Mouse (Mus musculus): ENCODE results near the gene Gna14. TPM values are rescaled to one million over a fixed set of nuclear protein-coding genes. Genes with fewer than 3 reads are reported as not detected.

The Gna14 gene
- polyA plus RNA-seq, 1 experiment, result 3.4 TPM

- Histone ChIP-seq H3K4me3 (ENCODE audit: control insufficient read depth, insufficient read depth, low read length) (no peak overlapping the region), H3K36me3 (ENCODE audit: control insufficient read depth, insufficient read depth, low read length) (no peaks in the 10 kb centered on the region), H3K27ac (ENCODE audit: control insufficient read depth, insufficient read depth, low read length) (no peak overlapping the region), H3K4me1 (replicated peaks; ENCODE audit: control insufficient read depth, insufficient read depth, low read length) (no peaks in the 10 kb centered on the region), H3K27me3 (ENCODE audit: control insufficient read depth, insufficient read depth, low read length) (no peaks in the 10 kb centered on the region; the same call in 1 of the 2 replicates)
- TF ChIP-seq POLR2A (IDR thresholded peaks at IDR 0.05; ENCODE audit: control insufficient read depth, extremely low read depth, insufficient read depth, low read length, poor library complexity) (no peak), CTCF (IDR thresholded peaks at IDR 0.05; ENCODE audit: borderline replicate concordance, control insufficient read depth, extremely low read depth, insufficient read depth, low read length, poor library complexity) (no peak)
- no peak for DNase-seq
- 64% methylated on average over 2 of the region's 2 CpGs for WGBS
Observed at GRCm38 (mm10) chr19:16511081-16511420, 75.5 kb downstream of the Gna14 start.

DNA sequence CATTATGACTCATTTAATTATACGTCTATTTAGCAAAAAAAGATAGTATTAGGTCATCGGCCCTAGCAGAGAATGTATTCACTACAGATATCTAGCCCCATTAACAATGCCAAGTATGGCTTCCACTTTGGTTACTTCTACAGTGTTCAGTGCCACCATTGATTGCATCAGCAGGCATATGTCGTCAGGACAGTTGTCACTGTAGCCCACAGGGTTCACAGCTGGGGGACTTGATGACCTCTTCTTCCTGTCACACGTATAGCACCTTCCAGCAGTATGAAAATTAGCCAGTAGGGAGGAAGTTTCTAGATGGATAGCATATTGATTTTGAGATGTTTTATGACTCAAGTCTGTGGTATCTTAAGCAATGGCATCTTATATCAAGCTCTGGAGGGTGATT is 78.6 kb downstream of the Gna14 start:
- TF ChIP-seq CTCF (IDR thresholded peaks at IDR 0.05; ENCODE audit: borderline replicate concordance, control insufficient read depth, extremely low read depth, insufficient read depth, low read length, poor library complexity) (no peak), POLR2A (IDR thresholded peaks at IDR 0.05; ENCODE audit: control insufficient read depth, extremely low read depth, insufficient read depth, low read length, poor library complexity) (no peak)
- H3K27me3 ChIP-seq (ENCODE audit: control insufficient read depth, insufficient read depth, low read length), result no peaks in the 10 kb centered on the region
- no peaks in the 10 kb centered on the region for H3K36me3 ChIP-seq (ENCODE audit: control insufficient read depth, insufficient read depth, low read length)
- DNase-seq, result no peak
- H3K4me3 ChIP-seq (ENCODE audit: control insufficient read depth, insufficient read depth, low read length), result no peak overlapping the region
- no peaks in the 10 kb centered on the region for H3K4me1 ChIP-seq (replicated peaks; ENCODE audit: control insufficient read depth, insufficient read depth, low read length)
- no peak overlapping the region for H3K27ac ChIP-seq (ENCODE audit: control insufficient read depth, insufficient read depth, low read length)
- 79% methylated on average over 4 of the region's 4 CpGs for WGBS

GRCm38 (mm10) chr19:16518569-16518968 is 83.0 kb downstream of the Gna14 start:
- 95% methylated on average over 3 of the region's 3 CpGs for WGBS
- no peaks in the 10 kb centered on the region for H3K36me3 ChIP-seq (ENCODE audit: control insufficient read depth, insufficient read depth, low read length)
- DNase-seq, result no peak
- no peak overlapping the region for H3K27ac ChIP-seq (ENCODE audit: control insufficient read depth, insufficient read depth, low read length)
- TF ChIP-seq POLR2A (IDR thresholded peaks at IDR 0.05; ENCODE audit: control insufficient read depth, extremely low read depth, insufficient read depth, low read length, poor library complexity) (no peak), CTCF (IDR thresholded peaks at IDR 0.05; ENCODE audit: borderline replicate concordance, control insufficient read depth, extremely low read depth, insufficient read depth, low read length, poor library complexity) (no peak)
- no peaks in the 10 kb centered on the region for H3K27me3 ChIP-seq (ENCODE audit: control insufficient read depth, insufficient read depth, low read length)
- H3K4me1 ChIP-seq (replicated peaks; ENCODE audit: control insufficient read depth, insufficient read depth, low read length), result no peaks in the 10 kb centered on the region
- H3K4me3 ChIP-seq (ENCODE audit: control insufficient read depth, insufficient read depth, low read length), result no peak overlapping the region

GRCm38 (mm10) chr19:16520608-16521007 is 85.0 kb downstream of the Gna14 start:
- DNase-seq, result no peak
- TF ChIP-seq POLR2A (IDR thresholded peaks at IDR 0.05; ENCODE audit: control insufficient read depth, extremely low read depth, insufficient read depth, low read length, poor library complexity) (no peak), CTCF (IDR thresholded peaks at IDR 0.05; ENCODE audit: borderline replicate concordance, control insufficient read depth, extremely low read depth, insufficient read depth, low read length, poor library complexity) (no peak)
- Histone ChIP-seq H3K36me3 (ENCODE audit: control insufficient read depth, insufficient read depth, low read length) (no peaks in the 10 kb centered on the region), H3K27ac (ENCODE audit: control insufficient read depth, insufficient read depth, low read length) (no peak overlapping the region), H3K4me1 (replicated peaks; ENCODE audit: control insufficient read depth, insufficient read depth, low read length) (no peaks in the 10 kb centered on the region), H3K4me3 (ENCODE audit: control insufficient read depth, insufficient read depth, low read length) (no peak overlapping the region), H3K27me3 (ENCODE audit: control insufficient read depth, insufficient read depth, low read length) (no peaks in the 10 kb centered on the region)
- 92% methylated on average over 3 of the region's 3 CpGs for WGBS

DNA sequence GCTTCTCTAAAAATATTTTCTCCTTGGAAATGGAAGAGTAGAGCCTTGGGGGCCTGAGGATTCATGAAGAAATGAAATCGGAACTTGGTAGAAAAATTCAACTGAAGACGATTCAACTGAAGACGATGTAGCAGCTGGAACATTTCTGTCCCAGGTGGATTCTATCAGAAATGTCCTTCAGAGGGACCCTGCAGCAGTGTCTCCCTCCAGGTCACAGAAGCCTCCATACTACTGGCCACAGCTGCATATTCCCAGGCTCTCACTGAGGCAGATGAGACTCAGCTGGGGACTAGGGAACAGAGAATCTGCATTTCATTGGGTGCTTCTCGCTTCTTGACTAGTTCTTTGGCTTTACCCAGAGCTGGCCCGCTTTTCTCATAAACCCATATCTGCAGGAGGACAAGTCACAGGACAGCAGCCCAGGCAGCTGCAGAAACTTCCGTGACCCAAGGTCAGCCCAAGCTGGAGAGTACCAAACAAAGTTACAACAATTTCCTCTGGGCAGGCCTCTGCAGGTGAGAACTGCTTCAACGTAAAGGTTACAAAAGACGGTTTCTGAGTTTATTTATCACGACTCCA is 90.8 kb downstream of the Gna14 start:
- no peaks in the 10 kb centered on the region for H3K27me3 ChIP-seq (ENCODE audit: control insufficient read depth, insufficient read depth, low read length)
- H3K27ac ChIP-seq (ENCODE audit: control insufficient read depth, insufficient read depth, low read length), result no peak overlapping the region
- WGBS, result 93% methylated on average over 9 of the region's 9 CpGs
- no peak overlapping the region for H3K4me3 ChIP-seq (ENCODE audit: control insufficient read depth, insufficient read depth, low read length)
- TF ChIP-seq POLR2A (IDR thresholded peaks at IDR 0.05; ENCODE audit: control insufficient read depth, extremely low read depth, insufficient read depth, low read length, poor library complexity) (no peak), CTCF (IDR thresholded peaks at IDR 0.05; ENCODE audit: borderline replicate concordance, control insufficient read depth, extremely low read depth, insufficient read depth, low read length, poor library complexity) (no peak)
- H3K4me1 ChIP-seq (replicated peaks; ENCODE audit: control insufficient read depth, insufficient read depth, low read length), result no peaks in the 10 kb centered on the region
- no peak for DNase-seq
- H3K36me3 ChIP-seq (ENCODE audit: control insufficient read depth, insufficient read depth, low read length), result no peaks in the 10 kb centered on the region

GRCm38 (mm10) chr19:16527031-16527430 is 91.5 kb downstream of the Gna14 start:
- Histone ChIP-seq H3K4me3 (ENCODE audit: control insufficient read depth, insufficient read depth, low read length) (no peak overlapping the region), H3K27me3 (ENCODE audit: control insufficient read depth, insufficient read depth, low read length) (no peaks in the 10 kb centered on the region), H3K36me3 (ENCODE audit: control insufficient read depth, insufficient read depth, low read length) (no peaks in the 10 kb centered on the region), H3K4me1 (replicated peaks; ENCODE audit: control insufficient read depth, insufficient read depth, low read length) (no peaks in the 10 kb centered on the region), H3K27ac (ENCODE audit: control insufficient read depth, insufficient read depth, low read length) (no peak overlapping the region)
- DNase-seq, result no peak
- 85% methylated on average over 5 of the region's 5 CpGs for WGBS
- TF ChIP-seq POLR2A (IDR thresholded peaks at IDR 0.05; ENCODE audit: control insufficient read depth, extremely low read depth, insufficient read depth, low read length, poor library complexity) (no peak), CTCF (IDR thresholded peaks at IDR 0.05; ENCODE audit: borderline replicate concordance, control insufficient read depth, extremely low read depth, insufficient read depth, low read length, poor library complexity) (no peak)
